Mouse (Mus musculus) heart, embryonic 14.5 days (tissue): ENCODE results near the gene Naaladl2. TPM values are rescaled to one million over a fixed set of nuclear protein-coding genes. Genes with fewer than 3 reads are reported as not detected.

ENCODE experiments used
- ATAC-seq: fragments of 200-750 bp; cut with Nextera tagmentation; 2 replicates; pipeline ENCODE4 v1.8.0; 2017; ENCODE audit warnings: low read depth, moderate TSS enrichment; ENCODE audit not compliant: insufficient number of reproducible peaks, insufficient read depth, low FRiP score
- H3K27ac ChIP-seq, 2 experiments: fragments of 200-500 bp in 1 of 2; fragments of 300-500 bp in 1 of 2; sonication (generic) in 1 of 2; replicated peaks in 1 of 2; 2 replicates each; pipeline ENCODE4 v1.5.1; 2012 to 2014; ENCODE audit warnings: low read depth in 2 of 2, low read length in 2 of 2, control low read depth in 1 of 2, mild to moderate bottlenecking in 1 of 2, mixed read lengths in 1 of 2; ENCODE audit not compliant: control insufficient read depth in 1 of 2, insufficient read depth in 1 of 2
- H3K27me3 ChIP-seq: fragments of 300-500 bp; sonication (generic); 2 replicates; pipeline ENCODE4 v1.6.1; 2014; ENCODE audit warnings: mild to moderate bottlenecking, low read length, control low read depth; ENCODE audit not compliant: control insufficient read depth, insufficient read depth
- H3K36me3 ChIP-seq: fragments of 300-500 bp; sonication (generic); 2 replicates; pipeline ENCODE4 v1.6.1; 2014; ENCODE audit warnings: mild to moderate bottlenecking, control low read depth, low read length, mixed read lengths; ENCODE audit not compliant: control insufficient read depth, insufficient read depth
- H3K4me1 ChIP-seq, 2 experiments: fragments of 200-500 bp in 1 of 2; fragments of 300-500 bp in 1 of 2; sonication (generic) in 1 of 2; 2 replicates each; pipeline ENCODE4 v1.6.1; 2012 to 2014; ENCODE audit warnings: low read length in 2 of 2, control low read depth in 1 of 2, mixed read lengths in 1 of 2; ENCODE audit not compliant: control insufficient read depth in 2 of 2, insufficient read depth in 2 of 2
- H3K4me2 ChIP-seq: fragments of 300-500 bp; sonication (generic); 2 replicates; pipeline ENCODE4 v1.6.1; 2014; ENCODE audit warnings: mild to moderate bottlenecking, low read length
- H3K4me3 ChIP-seq, 2 experiments: fragments of 200-500 bp in 1 of 2; fragments of 300-500 bp in 1 of 2; sonication (generic) in 1 of 2; 2 replicates each; pipeline ENCODE4 v1.5.1; 2012 to 2014; ENCODE audit warnings: low read length in 2 of 2, mild to moderate bottlenecking in 2 of 2, control low read depth in 1 of 2, low read depth in 1 of 2, moderate library complexity in 1 of 2; ENCODE audit not compliant: control insufficient read depth in 1 of 2, insufficient read depth in 1 of 2
- H3K9ac ChIP-seq: fragments of 300-500 bp; sonication (generic); 2 replicates; pipeline ENCODE4 v1.6.1; 2014; ENCODE audit warnings: mild to moderate bottlenecking, low read length
- H3K9me3 ChIP-seq: fragments of 300-500 bp; sonication (generic); 2 replicates; pipeline ENCODE4 v1.6.1; 2016; ENCODE audit warnings: low read length, control low read depth; ENCODE audit not compliant: control insufficient read depth
- WGBS: fragments of 180-500 bp; shearing (Covaris S2); extraction: QIAGEN DNeasy Blood & Tissue Kit; methylation state at CpG from one replicate; pipeline ENCODE4 v1.1.7; 2014; 5-methylcytosine and 5-hydroxymethylcytosine counted together
- polyA plus RNA-seq: library from polyadenylated mRNA; unstranded; fragments of >200 nt; fragmentation: Nextera tagmentation; extraction: Ambion mirVana; gene quantifications from 2 replicates; pipeline ENCODE4 v1.2.1, GENCODE M21; 2014

The Naaladl2 gene
- polyA plus RNA-seq, 1 experiment from 2014 or later = 3.1 TPM

- Histone ChIP-seq H3K4me2 (no peak overlapping the region), H3K4me3 (no peak overlapping the region), H3K27me3 (no peaks in the 10 kb centered on the region), H3K9me3 (no peaks in the 10 kb centered on the region), H3K36me3 (no peaks in the 10 kb centered on the region), H3K27ac (no peak overlapping the region), H3K4me1 (no peaks in the 10 kb centered on the region), H3K9ac (no peak overlapping the region)
- ATAC-seq = no peak
- 73% methylated on average over 5 of the region's 5 CpGs for WGBS
These were observed 205.4 kb downstream of the Naaladl2 start for GRCm38 (mm10) chr3:24938507-24939182.

- Histone ChIP-seq H3K4me3 (no peak overlapping the region), H3K4me1 (peaks cover 0 to 4% of the 10 kb centered on the region in 2 experiments; a peak in 2 of 4 replicates), H3K9ac (no peak overlapping the region), H3K4me2 (no peak overlapping the region), H3K27me3 (no peaks in the 10 kb centered on the region), H3K36me3 (no peaks in the 10 kb centered on the region), H3K27ac (no peak overlapping the region), H3K9me3 (no peaks in the 10 kb centered on the region)
- 53% methylated on average over 2 of the region's 2 CpGs for WGBS
- no peak for ATAC-seq
These were observed 222.2 kb downstream of the Naaladl2 start for GRCm38 (mm10) chr3:24921811-24922210.

- peaks cover 0 to 4% of the 10 kb centered on the region in 2 experiments; a peak in 2 of 4 replicates for H3K4me1 ChIP-seq
- no peaks in the 10 kb centered on the region for H3K27me3 ChIP-seq
- no peak overlapping the region for H3K9ac ChIP-seq
- no peak overlapping the region for H3K27ac ChIP-seq
- no peaks in the 10 kb centered on the region for H3K9me3 ChIP-seq
- no peak overlapping the region for H3K4me3 ChIP-seq
- 20% methylated on average over 6 of the region's 6 CpGs for WGBS
- H3K4me2 ChIP-seq = no peak overlapping the region
- ATAC-seq = no peak
- no peaks in the 10 kb centered on the region for H3K36me3 ChIP-seq
These were observed 222.7 kb downstream of the Naaladl2 start for GRCm38 (mm10) chr3:24921401-24921800.

- 84% methylated on average over 3 of the region's 3 CpGs for WGBS
- Histone ChIP-seq H3K9me3 (no peaks in the 10 kb centered on the region), H3K27me3 (no peaks in the 10 kb centered on the region), H3K27ac (no peak overlapping the region), H3K9ac (no peak overlapping the region), H3K4me2 (no peak overlapping the region), H3K36me3 (no peaks in the 10 kb centered on the region), H3K4me3 (no peak overlapping the region), H3K4me1 (no peaks in the 10 kb centered on the region)
- ATAC-seq = no peak
These were observed 238.6 kb downstream of the Naaladl2 start for GRCm38 (mm10) chr3:24905425-24905960.

- H3K27me3 ChIP-seq = no peaks in the 10 kb centered on the region
- ATAC-seq = no peak
- H3K9me3 ChIP-seq = no peaks in the 10 kb centered on the region
- H3K4me3 ChIP-seq = no peak overlapping the region
- no peak overlapping the region for H3K27ac ChIP-seq
- WGBS = 63% methylated on average over 3 of the region's 3 CpGs
- no peak overlapping the region for H3K4me2 ChIP-seq
- no peaks in the 10 kb centered on the region for H3K4me1 ChIP-seq
- H3K36me3 ChIP-seq = no peaks in the 10 kb centered on the region
- no peak overlapping the region for H3K9ac ChIP-seq
These were observed 255.3 kb downstream of the Naaladl2 start for GRCm38 (mm10) chr3:24888801-24889200.

GRCm38 (mm10) chr3:24872254-24872653 lies 271.8 kb downstream of the Naaladl2 start:
- H3K4me1 ChIP-seq = no peaks in the 10 kb centered on the region
- whole genome bisulfite sequencing = 72% methylated on average over 1 of the region's 1 CpGs

GRCm38 (mm10) chr3:24852936-24853335 lies 291.1 kb downstream of the Naaladl2 start:
- no peak for ATAC-seq
- no peak overlapping the region for H3K9ac ChIP-seq
- H3K9me3 ChIP-seq = no peaks in the 10 kb centered on the region
- 60% methylated on average over 2 of the region's 2 CpGs for WGBS
- no peak overlapping the region for H3K27ac ChIP-seq
- no peaks in the 10 kb centered on the region for H3K27me3 ChIP-seq
- H3K4me2 ChIP-seq = no peak overlapping the region
- no peaks in the 10 kb centered on the region for H3K36me3 ChIP-seq
- H3K4me3 ChIP-seq = no peak overlapping the region
- H3K4me1 ChIP-seq = no peaks in the 10 kb centered on the region

More at GRCm38 (mm10) chr3:24872254-24872653, 271.8 kb downstream of the Naaladl2 start:
- Histone ChIP-seq H3K4me2 (no peak overlapping the region), H3K27ac (no peak overlapping the region), H3K27me3 (no peaks in the 10 kb centered on the region), H3K36me3 (no peaks in the 10 kb centered on the region), H3K9ac (no peak overlapping the region), H3K9me3 (no peaks in the 10 kb centered on the region), H3K4me3 (no peak overlapping the region)
- no peak for ATAC-seq

GRCm38 (mm10) chr3:24796739-24797138 lies 347.3 kb downstream of the Naaladl2 start:
- no peak overlapping the region for H3K9ac ChIP-seq
- ATAC-seq = no peak
- 68% methylated on average over 2 of the region's 2 CpGs for WGBS

More at GRCm38 (mm10) chr3:24796739-24797138, 347.3 kb downstream of the Naaladl2 start:
- H3K9me3 ChIP-seq = no peaks in the 10 kb centered on the region
- no peak overlapping the region for H3K4me3 ChIP-seq
- H3K27ac ChIP-seq = no peak overlapping the region
- H3K27me3 ChIP-seq = no peaks in the 10 kb centered on the region
- no peaks in the 10 kb centered on the region for H3K36me3 ChIP-seq
- H3K4me2 ChIP-seq = no peak overlapping the region
- no peaks in the 10 kb centered on the region for H3K4me1 ChIP-seq
